Mouse (Mus musculus) kidney, embryonic 14.5 days (tissue): Measurements from ENCODE around the gene Nr1i3. TPM values are rescaled to one million over a fixed set of nuclear protein-coding genes. Genes with fewer than 3 reads are reported as not detected.

ENCODE experiments used
- ATAC-seq: fragments of 200-750 bp; cut with Nextera tagmentation; 2 replicates; pipeline ENCODE4 v1.8.0; 2017; ENCODE audit warnings: moderate number of reproducible peaks, mild to moderate bottlenecking, moderate TSS enrichment, moderate library complexity; ENCODE audit not compliant: low FRiP score, low TSS enrichment
- H3K27ac ChIP-seq: fragments of 300-500 bp; sonication (generic); 2 replicates; pipeline ENCODE4 v1.5.1; 2014; ENCODE audit warnings: low read depth, mild to moderate bottlenecking, low read length, moderate library complexity, mixed read lengths
- H3K27me3 ChIP-seq: fragments of 300-500 bp; sonication (generic); 2 replicates; pipeline ENCODE4 v1.6.1; 2014; ENCODE audit warnings: mild to moderate bottlenecking, low read length; ENCODE audit not compliant: control insufficient read depth, insufficient read depth
- H3K36me3 ChIP-seq: fragments of 300-500 bp; sonication (generic); 2 replicates; pipeline ENCODE4 v1.6.1; 2014; ENCODE audit warnings: low read length, mixed read lengths; ENCODE audit not compliant: control insufficient read depth, insufficient read depth
- H3K4me1 ChIP-seq: fragments of 300-500 bp; sonication (generic); 2 replicates; pipeline ENCODE4 v1.6.1; 2014; ENCODE audit warnings: low read length, mixed read lengths; ENCODE audit not compliant: control insufficient read depth, insufficient read depth
- H3K4me2 ChIP-seq: fragments of 300-500 bp; sonication (generic); replicated peaks from 2 replicates; pipeline ENCODE4 v1.6.1; 2014; ENCODE audit warnings: low read depth, mild to moderate bottlenecking, low read length
- H3K4me3 ChIP-seq: fragments of 300-500 bp; sonication (generic); 2 replicates; pipeline ENCODE4 v1.5.1; 2014; ENCODE audit warnings: mild to moderate bottlenecking, low read length
- H3K9ac ChIP-seq: fragments of 300-500 bp; sonication (generic); 2 replicates; pipeline ENCODE4 v1.6.1; 2014; ENCODE audit warnings: low read depth, mild to moderate bottlenecking, low read length, moderate library complexity
- H3K9me3 ChIP-seq: fragments of 300-500 bp; sonication (generic); 2 replicates; pipeline ENCODE4 v1.6.1; 2016; ENCODE audit warnings: low read length; ENCODE audit not compliant: control insufficient read depth
- WGBS: fragments of 180-500 bp; shearing (Covaris S2); extraction: QIAGEN DNeasy Blood & Tissue Kit; methylation state at CpG from one replicate; pipeline ENCODE4 v1.1.7; 2014; 5-methylcytosine and 5-hydroxymethylcytosine counted together
- polyA plus RNA-seq: library from polyadenylated mRNA; unstranded; fragments of >200 nt; fragmentation: Nextera tagmentation; extraction: Ambion mirVana; gene quantifications from 2 replicates; pipeline ENCODE4 v1.2.1, GENCODE M21; 2014

Gene Nr1i3
- 0.24 and 0.27 TPM in 2 replicates for polyA plus RNA-seq

DNA sequence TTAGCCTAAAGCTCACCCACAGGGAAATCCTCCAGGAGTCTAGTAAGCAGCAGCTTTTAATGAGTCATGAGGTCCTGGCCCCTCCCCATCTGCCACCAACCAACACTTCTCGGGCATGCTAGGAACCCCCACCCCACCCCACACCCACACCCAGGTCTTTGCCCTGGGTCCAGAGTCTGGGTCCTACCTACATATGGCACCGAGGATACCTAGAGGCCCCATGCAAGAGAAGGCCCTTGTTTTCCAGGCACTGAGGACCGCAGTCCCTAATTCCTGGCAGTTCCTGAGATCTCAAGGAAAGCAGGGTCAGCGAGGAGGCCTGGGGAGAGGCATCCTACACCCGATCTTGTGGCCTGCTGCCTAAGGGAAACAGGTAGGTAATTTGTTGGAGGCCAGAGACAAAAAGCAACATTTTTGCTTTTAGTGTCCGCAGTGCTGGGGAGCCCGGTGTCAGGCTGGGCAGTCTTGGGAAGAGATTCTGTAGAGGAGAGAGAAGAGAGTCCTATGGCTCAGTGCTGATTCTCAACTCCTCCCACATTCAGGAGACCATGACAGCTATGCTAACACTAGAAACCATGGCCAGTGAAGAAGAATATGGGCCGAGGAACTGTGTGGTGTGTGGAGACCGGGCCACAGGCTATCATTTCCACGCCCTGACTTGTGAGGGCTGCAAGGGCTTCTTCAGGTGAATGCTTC, at the start of gene Nr1i3:
TSS of gene Nr1i3 (plus strand) at position 170 of the 696 bp plus-strand sequence.
- no peaks in the 10 kb centered on the region for H3K4me1 ChIP-seq
- H3K4me2 ChIP-seq = no peak within 1 kb of the TSS
- H3K36me3 ChIP-seq = peaks cover 6% of the 10 kb centered on the region; the same call in 1 of the 2 replicates
- H3K9ac ChIP-seq = no peak within 1 kb of the TSS
- no peaks in the 10 kb centered on the region for H3K27me3 ChIP-seq
- no peaks in the 10 kb centered on the region for H3K9me3 ChIP-seq
- 74% methylated on average over 10 of the region's 10 CpGs for WGBS
- no peak within 1 kb of the TSS for H3K4me3 ChIP-seq
- 0 out of 2 replicates have a peak, but pooled peaks have one; percentile 28 for ATAC-seq
- H3K27ac ChIP-seq = no peak within 1 kb of the TSS

DNA sequence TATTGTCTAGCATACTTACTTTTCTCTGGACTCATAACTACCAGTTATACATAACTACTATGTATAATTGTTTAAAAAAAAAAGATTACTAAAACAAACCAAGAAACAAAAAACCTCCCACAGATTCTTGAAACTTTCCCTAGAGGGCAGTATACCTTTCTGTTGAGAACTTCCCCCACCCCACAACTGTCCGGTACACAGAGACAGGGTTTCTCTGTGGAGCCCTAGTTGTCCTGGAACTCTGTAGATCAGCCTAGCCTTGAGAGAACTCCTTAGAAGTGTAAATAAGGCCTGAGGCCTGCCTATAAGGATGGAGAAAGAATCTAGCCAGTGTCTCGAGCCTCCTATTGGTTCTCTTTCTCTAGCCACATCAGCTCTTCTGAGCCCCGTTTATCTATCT, 49.5 kb upstream of the Nr1i3 start:
- H3K9me3 ChIP-seq = no peaks in the 10 kb centered on the region
- H3K4me3 ChIP-seq = no peak overlapping the region
- no peaks in the 10 kb centered on the region for H3K36me3 ChIP-seq
- H3K27ac ChIP-seq = no peak overlapping the region
- H3K9ac ChIP-seq = no peak overlapping the region
- H3K4me2 ChIP-seq = no peak overlapping the region
- peaks cover 6% of the 10 kb centered on the region; the same call in 1 of the 2 replicates for H3K4me1 ChIP-seq
- ATAC-seq = no peak
- peaks cover 12% of the 10 kb centered on the region for H3K27me3 ChIP-seq
- WGBS = 47% methylated on average over 3 of the region's 3 CpGs

DNA sequence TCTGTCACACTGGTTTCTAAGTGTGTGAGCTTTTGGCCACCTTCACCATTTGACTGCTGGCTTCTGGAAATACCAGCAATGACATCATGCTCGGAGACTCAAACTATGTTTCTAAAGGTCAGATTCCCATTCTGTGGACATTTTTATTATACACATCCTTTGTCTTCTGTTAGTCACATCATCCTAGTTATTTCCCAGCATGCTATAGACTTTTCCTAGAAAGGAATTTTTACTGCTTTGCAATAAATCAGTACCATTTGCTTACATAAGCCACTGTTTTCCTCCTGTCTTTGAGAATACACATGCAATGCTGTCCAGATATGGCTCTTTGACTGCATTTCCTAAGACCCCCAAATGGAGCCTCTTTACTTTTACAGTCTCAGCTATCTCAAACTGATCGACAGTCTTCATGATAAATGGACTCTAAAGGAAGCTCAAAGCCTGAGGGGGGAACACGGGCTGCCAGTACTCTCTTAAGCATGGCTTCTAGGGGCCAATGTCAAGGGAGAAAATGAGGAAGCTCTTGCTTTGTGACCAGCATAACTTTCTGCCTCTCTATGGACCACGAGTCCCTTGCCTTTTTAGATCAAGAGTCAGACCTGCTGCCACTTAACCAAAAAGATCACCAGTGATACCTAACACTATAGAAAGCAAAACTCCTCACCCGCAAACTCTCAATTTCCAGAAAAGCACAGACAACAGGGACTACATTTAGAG, 48.0 kb upstream of the Nr1i3 start:
- H3K9ac ChIP-seq = no peak overlapping the region
- H3K4me2 ChIP-seq = no peak overlapping the region
- H3K9me3 ChIP-seq = no peaks in the 10 kb centered on the region
- 58% methylated on average over 5 of the region's 5 CpGs for WGBS
- H3K27me3 ChIP-seq = no peaks in the 10 kb centered on the region
- H3K4me1 ChIP-seq = no peaks in the 10 kb centered on the region
- no peak overlapping the region for H3K4me3 ChIP-seq
- no peak overlapping the region for H3K27ac ChIP-seq
- ATAC-seq = no peak
- H3K36me3 ChIP-seq = no peaks in the 10 kb centered on the region

- no peaks in the 10 kb centered on the region for H3K4me1 ChIP-seq
- no peak overlapping the region for H3K4me2 ChIP-seq
- no peak for ATAC-seq
- no peak overlapping the region for H3K27ac ChIP-seq
- no peak overlapping the region for H3K4me3 ChIP-seq
- no peaks in the 10 kb centered on the region for H3K36me3 ChIP-seq
- no peaks in the 10 kb centered on the region for H3K9me3 ChIP-seq
- no peaks in the 10 kb centered on the region for H3K27me3 ChIP-seq
- H3K9ac ChIP-seq = no peak overlapping the region; the same call in 1 of the 2 replicates
- 89% methylated on average over 12 of the region's 12 CpGs for WGBS
These were observed 44.9 kb upstream of the Nr1i3 start for GRCm38 (mm10) chr1:171168906-171169305.

DNA sequence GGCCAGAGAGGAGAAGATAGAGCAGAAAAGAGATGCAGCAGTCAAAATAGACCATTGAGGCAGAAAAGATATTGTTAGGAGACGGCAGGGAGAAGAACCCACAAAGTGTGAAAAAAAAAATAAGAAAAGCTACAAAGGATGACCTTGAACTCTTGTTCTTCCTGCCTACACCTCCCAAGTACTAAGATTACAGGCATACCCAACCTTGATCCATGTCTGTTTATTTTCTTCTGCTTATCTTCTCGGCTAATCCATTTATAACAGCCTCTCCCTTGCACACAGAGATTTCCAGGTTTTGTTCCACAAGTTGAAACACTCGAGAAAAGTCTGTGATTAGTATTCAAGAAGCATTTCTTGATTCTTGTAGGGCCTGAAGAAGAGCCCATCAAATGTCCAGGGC, 43.9 kb upstream of the Nr1i3 start:
- H3K9ac ChIP-seq = no peak overlapping the region
- no peak overlapping the region for H3K27ac ChIP-seq

GRCm38 (mm10) chr1:171171138-171171537, 42.6 kb upstream of the Nr1i3 start:
- 24% methylated on average over 3 of the region's 3 CpGs for WGBS
- no peak overlapping the region for H3K4me3 ChIP-seq
- no peak overlapping the region for H3K9ac ChIP-seq
- no peaks in the 10 kb centered on the region for H3K4me1 ChIP-seq
- no peaks in the 10 kb centered on the region for H3K36me3 ChIP-seq
- H3K27me3 ChIP-seq = no peaks in the 10 kb centered on the region
- no peaks in the 10 kb centered on the region for H3K9me3 ChIP-seq
- peak overlapping the region; percentile 1; the same call in 1 of the 2 replicates for H3K27ac ChIP-seq
- peak; percentile 50; the same call in 1 of the 2 replicates for ATAC-seq
- no peak overlapping the region for H3K4me2 ChIP-seq

More for the DNA sequence above, 43.9 kb upstream of the Nr1i3 start:
- Histone ChIP-seq H3K9me3 (no peaks in the 10 kb centered on the region), H3K4me2 (no peak overlapping the region), H3K4me3 (no peak overlapping the region), H3K27me3 (no peaks in the 10 kb centered on the region), H3K4me1 (no peaks in the 10 kb centered on the region), H3K36me3 (no peaks in the 10 kb centered on the region)
- ATAC-seq = no peak
- 45% methylated on average over 3 of the region's 3 CpGs for WGBS

- Histone ChIP-seq H3K4me1 (no peaks in the 10 kb centered on the region), H3K4me2 (no peak overlapping the region), H3K27me3 (no peaks in the 10 kb centered on the region), H3K9ac (no peak overlapping the region), H3K9me3 (no peaks in the 10 kb centered on the region), H3K27ac (no peak overlapping the region), H3K4me3 (no peak overlapping the region), H3K36me3 (no peaks in the 10 kb centered on the region)
- no peak for ATAC-seq
- WGBS = 91% methylated on average over 8 of the region's 8 CpGs
These were observed 41.0 kb upstream of the Nr1i3 start for GRCm38 (mm10) chr1:171172779-171173178.

- Histone ChIP-seq H3K36me3 (no peaks in the 10 kb centered on the region), H3K4me3 (no peak overlapping the region), H3K9ac (no peak overlapping the region), H3K27me3 (no peaks in the 10 kb centered on the region), H3K4me1 (no peaks in the 10 kb centered on the region), H3K9me3 (no peaks in the 10 kb centered on the region), H3K27ac (no peak overlapping the region), H3K4me2 (no peak overlapping the region)
- no peak for ATAC-seq
- WGBS = 75% methylated on average over 5 of the region's 5 CpGs
These were observed 34.1 kb upstream of the Nr1i3 start for GRCm38 (mm10) chr1:171179487-171180171.
